Mouse (Mus musculus) kidney, embryonic 14.5 days (tissue): Measurements from ENCODE around the gene Slc27a1. TPM values are rescaled to one million over a fixed set of nuclear protein-coding genes. Genes with fewer than 3 reads are reported as not detected.

Experiments used
- ATAC-seq: fragments of 200-750 bp; cut with Nextera tagmentation; 2 replicates; pipeline ENCODE4 v1.8.0; 2017; ENCODE audit warnings: moderate number of reproducible peaks, mild to moderate bottlenecking, moderate TSS enrichment, moderate library complexity; ENCODE audit not compliant: low FRiP score, low TSS enrichment
- H3K27ac ChIP-seq: fragments of 300-500 bp; sonication (generic); 2 replicates; pipeline ENCODE4 v1.5.1; 2014; ENCODE audit warnings: low read depth, mild to moderate bottlenecking, low read length, moderate library complexity, mixed read lengths
- H3K27me3 ChIP-seq: fragments of 300-500 bp; sonication (generic); 2 replicates; pipeline ENCODE4 v1.6.1; 2014; ENCODE audit warnings: mild to moderate bottlenecking, low read length; ENCODE audit not compliant: control insufficient read depth, insufficient read depth
- H3K36me3 ChIP-seq: fragments of 300-500 bp; sonication (generic); 2 replicates; pipeline ENCODE4 v1.6.1; 2014; ENCODE audit warnings: low read length, mixed read lengths; ENCODE audit not compliant: control insufficient read depth, insufficient read depth
- H3K4me1 ChIP-seq: fragments of 300-500 bp; sonication (generic); 2 replicates; pipeline ENCODE4 v1.6.1; 2014; ENCODE audit warnings: low read length, mixed read lengths; ENCODE audit not compliant: control insufficient read depth, insufficient read depth
- H3K4me2 ChIP-seq: fragments of 300-500 bp; sonication (generic); replicated peaks from 2 replicates; pipeline ENCODE4 v1.6.1; 2014; ENCODE audit warnings: low read depth, mild to moderate bottlenecking, low read length
- H3K4me3 ChIP-seq: fragments of 300-500 bp; sonication (generic); 2 replicates; pipeline ENCODE4 v1.5.1; 2014; ENCODE audit warnings: mild to moderate bottlenecking, low read length
- H3K9ac ChIP-seq: fragments of 300-500 bp; sonication (generic); 2 replicates; pipeline ENCODE4 v1.6.1; 2014; ENCODE audit warnings: low read depth, mild to moderate bottlenecking, low read length, moderate library complexity
- H3K9me3 ChIP-seq: fragments of 300-500 bp; sonication (generic); 2 replicates; pipeline ENCODE4 v1.6.1; 2016; ENCODE audit warnings: low read length; ENCODE audit not compliant: control insufficient read depth
- WGBS: fragments of 180-500 bp; shearing (Covaris S2); extraction: QIAGEN DNeasy Blood & Tissue Kit; methylation state at CpG from one replicate; pipeline ENCODE4 v1.1.7; 2014; 5-methylcytosine and 5-hydroxymethylcytosine counted together
- polyA plus RNA-seq: library from polyadenylated mRNA; unstranded; fragments of >200 nt; fragmentation: Nextera tagmentation; extraction: Ambion mirVana; gene quantifications from 2 replicates; pipeline ENCODE4 v1.2.1, GENCODE M21; 2014

The Slc27a1 gene
- polyA plus RNA-seq, 1 experiment from 2014 or later = 30.9 TPM

GRCm38 (mm10) chr8:71612141-71612540, 43.5 kb downstream of the Slc27a1 start:
- Histone ChIP-seq H3K4me2 (peak overlapping the region; percentile 56), H3K4me3 (peak overlapping the region; percentile 67), H3K36me3 (peaks cover 29% of the 10 kb centered on the region), H3K9me3 (no peaks in the 10 kb centered on the region), H3K27ac (no peak overlapping the region), H3K9ac (peak overlapping the region; percentile 73), H3K4me1 (peaks cover 11% of the 10 kb centered on the region), H3K27me3 (no peaks in the 10 kb centered on the region)
- 56% methylated on average over 5 of the region's 5 CpGs for WGBS
- ATAC-seq = no peak

DNA sequence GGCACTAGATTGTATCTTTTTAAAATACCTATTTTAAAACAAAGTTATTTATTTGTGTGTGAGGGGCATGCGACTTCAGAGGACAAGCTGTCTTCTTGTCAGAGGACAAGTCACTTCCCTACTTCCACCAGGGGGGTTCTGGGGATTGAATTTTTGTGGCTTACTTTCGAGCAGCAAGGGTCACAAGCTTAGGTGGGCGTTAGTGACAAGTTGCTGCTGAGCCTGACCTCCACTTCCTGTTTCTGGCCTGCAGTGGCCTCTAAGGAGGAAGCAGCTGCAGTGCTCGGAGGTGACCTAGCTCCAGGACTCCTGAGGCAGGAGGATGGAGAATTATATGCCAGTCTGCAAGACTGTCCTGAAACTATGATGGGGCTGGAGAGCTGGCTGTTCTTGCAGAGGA, 44.7 kb downstream of the Slc27a1 start:
- H3K4me1 ChIP-seq = peaks cover 11% of the 10 kb centered on the region
- no peak overlapping the region for H3K9ac ChIP-seq
- H3K4me3 ChIP-seq = no peak overlapping the region
- no peaks in the 10 kb centered on the region for H3K9me3 ChIP-seq
- ATAC-seq = no peak
- H3K36me3 ChIP-seq = peaks cover 41% of the 10 kb centered on the region
- H3K27ac ChIP-seq = no peak overlapping the region
- no peaks in the 10 kb centered on the region for H3K27me3 ChIP-seq
- WGBS = 39% methylated on average over 4 of the region's 4 CpGs
- H3K4me2 ChIP-seq = no peak overlapping the region

- H3K9ac ChIP-seq = no peak overlapping the region
- ATAC-seq = no peak
- peaks cover 91% of the 10 kb centered on the region for H3K36me3 ChIP-seq
- no peak overlapping the region for H3K4me3 ChIP-seq
- WGBS = 94% methylated on average over 2 of the region's 2 CpGs
- peaks cover 22% of the 10 kb centered on the region for H3K9me3 ChIP-seq
- no peaks in the 10 kb centered on the region for H3K27me3 ChIP-seq
- H3K4me2 ChIP-seq = no peak overlapping the region
- H3K27ac ChIP-seq = no peak overlapping the region
- H3K4me1 ChIP-seq = no peaks in the 10 kb centered on the region
Observed at GRCm38 (mm10) chr8:71619786-71620185, 51.1 kb downstream of the Slc27a1 start.

GRCm38 (mm10) chr8:71625088-71625487, 56.4 kb downstream of the Slc27a1 start:
- Histone ChIP-seq H3K4me3 (no peak overlapping the region), H3K27me3 (peaks cover 3% of the 10 kb centered on the region; the same call in 1 of the 2 replicates), H3K9ac (no peak overlapping the region), H3K36me3 (peaks cover 48% of the 10 kb centered on the region), H3K4me1 (peaks cover 13% of the 10 kb centered on the region), H3K4me2 (no peak overlapping the region), H3K27ac (no peak overlapping the region), H3K9me3 (peaks cover 22% of the 10 kb centered on the region)
- ATAC-seq = no peak
- WGBS = 81% methylated on average over 1 of the region's 1 CpGs

GRCm38 (mm10) chr8:71626753-71627152, 58.1 kb downstream of the Slc27a1 start:
- Histone ChIP-seq H3K4me2 (no peak overlapping the region), H3K27me3 (peaks cover 9% of the 10 kb centered on the region; the same call in 1 of the 2 replicates), H3K4me1 (peaks cover 13% of the 10 kb centered on the region), H3K36me3 (peaks cover 31% of the 10 kb centered on the region), H3K9ac (no peak overlapping the region), H3K9me3 (peaks cover 20% of the 10 kb centered on the region), H3K27ac (no peak overlapping the region), H3K4me3 (no peak overlapping the region)
- WGBS = 88% methylated on average over 9 of the region's 9 CpGs
- no peak for ATAC-seq

DNA sequence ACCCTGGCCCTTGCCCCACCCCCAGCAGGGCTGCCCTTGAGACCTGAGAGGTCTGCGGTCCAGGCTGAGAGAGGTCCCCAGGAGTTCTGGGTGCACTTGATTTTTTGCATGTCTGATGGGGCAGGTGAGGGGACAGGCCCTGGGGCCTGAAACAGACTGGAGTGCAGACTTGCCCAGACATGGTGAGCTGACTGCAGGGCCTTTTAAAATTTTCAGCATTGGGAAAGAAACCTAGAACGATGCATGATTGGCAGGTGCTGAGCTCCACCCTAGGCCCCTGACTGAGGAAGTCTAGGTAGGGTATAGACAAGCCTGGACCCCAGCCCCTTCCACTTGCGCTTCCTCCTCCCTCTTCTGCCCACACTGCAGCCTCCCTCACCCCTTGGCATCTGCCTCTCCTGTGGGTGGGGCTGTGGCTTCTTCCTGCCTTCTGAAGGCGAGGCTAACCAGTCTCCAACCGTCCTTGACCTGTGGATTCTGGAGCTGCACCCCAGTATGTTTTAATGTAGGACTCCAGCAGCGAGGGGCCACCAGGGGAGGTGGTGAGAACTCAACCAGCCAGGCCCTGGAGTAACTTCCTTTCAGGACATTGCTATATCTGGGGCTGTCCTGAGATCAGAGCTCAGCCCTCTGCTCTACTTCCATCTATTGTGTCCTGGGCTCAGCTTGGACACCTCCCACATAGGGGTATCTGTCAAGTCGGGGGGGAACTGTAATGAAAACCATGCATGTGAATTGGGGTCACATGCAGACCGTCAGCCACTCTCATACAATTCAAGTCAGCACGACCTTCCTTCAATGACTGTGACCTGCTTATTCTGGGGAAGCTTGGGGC, 58.8 kb downstream of the Slc27a1 start:
- Histone ChIP-seq H3K4me3 (no peak overlapping the region), H3K4me1 (peaks cover 13% of the 10 kb centered on the region), H3K27me3 (peaks cover 9% of the 10 kb centered on the region; the same call in 1 of the 2 replicates), H3K36me3 (peaks cover 24% of the 10 kb centered on the region), H3K9ac (no peak overlapping the region), H3K4me2 (no peak overlapping the region), H3K27ac (no peak overlapping the region; the same call in 1 of the 2 replicates), H3K9me3 (peaks cover 14% of the 10 kb centered on the region)
- 43% methylated on average over 9 of the region's 9 CpGs for WGBS
- no peak for ATAC-seq

- 5% methylated on average over 16 of the region's 16 CpGs for WGBS
- H3K4me3 ChIP-seq = peak overlapping the region; percentile 47
- ATAC-seq = no peak
Observed at GRCm38 (mm10) chr8:71628396-71629095, 59.9 kb downstream of the Slc27a1 start.

GRCm38 (mm10) chr8:71629096-71629697, 60.5 kb downstream of the Slc27a1 start:
- Histone ChIP-seq H3K4me2 (peak overlapping the region; percentile 97), H3K36me3 (peaks cover 7% of the 10 kb centered on the region; the same call in 1 of the 2 replicates), H3K27ac (peak overlapping the region; percentile 57; the same call in 1 of the 2 replicates), H3K9ac (peak overlapping the region; percentile 55), H3K4me3 (peak overlapping the region; percentile 47), H3K9me3 (peaks cover 6% of the 10 kb centered on the region; the same call in 1 of the 2 replicates), H3K4me1 (peaks cover 13% of the 10 kb centered on the region), H3K27me3 (peaks cover 18% of the 10 kb centered on the region)
- under 1% methylated on average over 54 of the region's 55 CpGs for WGBS
- ATAC-seq = peak; percentile 88

More at GRCm38 (mm10) chr8:71628396-71629095, 59.9 kb downstream of the Slc27a1 start:
- peaks cover 13% of the 10 kb centered on the region for H3K36me3 ChIP-seq
- peak overlapping the region; percentile 49 for H3K9ac ChIP-seq
- H3K27ac ChIP-seq = peak overlapping the region; percentile 57; the same call in 1 of the 2 replicates
- H3K4me2 ChIP-seq = peak overlapping the region; percentile 97
- H3K9me3 ChIP-seq = peaks cover 10% of the 10 kb centered on the region
- H3K4me1 ChIP-seq = peaks cover 13% of the 10 kb centered on the region
- peaks cover 13% of the 10 kb centered on the region for H3K27me3 ChIP-seq
